Mouse (Mus musculus) brain, adult 2 months (tissue): ENCODE measurements at regions not wholly inside any gene's neighbourhood (a gene's known extent, or its start where the extent isn't known, plus 50 kb on each side); places are given as distances from the start of the nearest gene placed in this dataset.

Experiments used
- DNase-seq: peaks from one replicate; pipeline ENCODE4 v3.0.0; 2011; ENCODE audit warnings: low read depth, low spot score

- no peak for DNase-seq
Observed at GRCm38 (mm10) chr16:75487915-75488314, 97.9 kb downstream of the Lipi start.

GRCm38 (mm10) chr16:75483878-75484277 is 102.0 kb downstream of the Lipi start:
- no peak for DNase-seq

GRCm38 (mm10) chr16:75465420-75465975 is 120.4 kb downstream of the Lipi start:
- DNase-seq = peak; percentile 67

- no peak for DNase-seq
Observed at GRCm38 (mm10) chr16:75462136-75462535, 123.7 kb downstream of the Lipi start.

- peak; percentile 74 for DNase-seq
Observed at GRCm38 (mm10) chr16:75446901-75447514, 138.9 kb downstream of the Lipi start.

GRCm38 (mm10) chr16:75439296-75439695 is 146.6 kb downstream of the Lipi start:
- DNase-seq = peak; percentile 72

GRCm38 (mm10) chr16:75433227-75433626 is 152.6 kb downstream of the Lipi start:
- no peak for DNase-seq

GRCm38 (mm10) chr16:75384526-75385222 is 201.2 kb downstream of the Lipi start:
- DNase-seq = peak; percentile 33

GRCm38 (mm10) chr16:75381191-75381590 is 204.7 kb downstream of the Lipi start:
- no peak for DNase-seq

- no peak for DNase-seq
Observed at GRCm38 (mm10) chr16:75369700-75370099, 216.2 kb downstream of the Lipi start.

GRCm38 (mm10) chr16:75366727-75367126 is 219.1 kb downstream of the Lipi start:
- DNase-seq = peak; percentile 77

- DNase-seq = peak; percentile 20
Observed at GRCm38 (mm10) chr16:75365361-75365994, 220.4 kb downstream of the Lipi start.

GRCm38 (mm10) chr16:75362095-75362494 is 223.8 kb downstream of the Lipi start:
- peak; percentile 69 for DNase-seq

GRCm38 (mm10) chr16:75360791-75361190 is 225.1 kb downstream of the Lipi start:
- no peak for DNase-seq

- DNase-seq = no peak
Observed at GRCm38 (mm10) chr16:75353394-75353793, 232.5 kb downstream of the Lipi start.

GRCm38 (mm10) chr16:75344201-75344927 is 241.5 kb downstream of the Lipi start:
- no peak for DNase-seq

- DNase-seq = peak; percentile 45
Observed at GRCm38 (mm10) chr16:75343028-75343901, 242.6 kb downstream of the Lipi start.

- no peak for DNase-seq
Observed at GRCm38 (mm10) chr16:75334228-75334627, 251.6 kb downstream of the Lipi start.

GRCm38 (mm10) chr16:75333750-75334149 is 252.1 kb downstream of the Lipi start:
- DNase-seq = no peak

GRCm38 (mm10) chr16:75332853-75333252 is 253.0 kb downstream of the Lipi start:
- DNase-seq = no peak

- peak; percentile 73 for DNase-seq
Observed at GRCm38 (mm10) chr16:75325296-75325695, 260.6 kb downstream of the Lipi start.
